Mouse (Mus musculus) brain, embryonic 14.5 days (tissue): Measurements from ENCODE around the gene Snrpf.

Experiments used
- CTCF ChIP-seq: fragments of 200-500 bp; IDR thresholded peaks from 2 replicates; pipeline ENCODE4 v1.5.1; 2012; ENCODE audit warnings: inconsistent platforms, mild to moderate bottlenecking, moderate library complexity, borderline replicate concordance; ENCODE audit not compliant: insufficient read depth, insufficient read length; ENCODE audit errors: extremely low read depth
- POLR2A ChIP-seq: fragments of 200-500 bp; IDR thresholded peaks from 2 replicates; pipeline ENCODE4 v1.6.1; 2012; ENCODE audit warnings: mild to moderate bottlenecking, inconsistent platforms, borderline replicate concordance; ENCODE audit not compliant: poor library complexity, insufficient read depth, insufficient read length, severe bottlenecking; ENCODE audit errors: extremely low read depth

- TF ChIP-seq POLR2A (no peak), CTCF (no peak)
Observed at GRCm38 (mm10) chr10:93624151-93624550, 34.6 kb upstream of the Snrpf start.
